Mouse (Mus musculus): Measurements from ENCODE around the gene Glyatl3.

Gene Glyatl3

DNA sequence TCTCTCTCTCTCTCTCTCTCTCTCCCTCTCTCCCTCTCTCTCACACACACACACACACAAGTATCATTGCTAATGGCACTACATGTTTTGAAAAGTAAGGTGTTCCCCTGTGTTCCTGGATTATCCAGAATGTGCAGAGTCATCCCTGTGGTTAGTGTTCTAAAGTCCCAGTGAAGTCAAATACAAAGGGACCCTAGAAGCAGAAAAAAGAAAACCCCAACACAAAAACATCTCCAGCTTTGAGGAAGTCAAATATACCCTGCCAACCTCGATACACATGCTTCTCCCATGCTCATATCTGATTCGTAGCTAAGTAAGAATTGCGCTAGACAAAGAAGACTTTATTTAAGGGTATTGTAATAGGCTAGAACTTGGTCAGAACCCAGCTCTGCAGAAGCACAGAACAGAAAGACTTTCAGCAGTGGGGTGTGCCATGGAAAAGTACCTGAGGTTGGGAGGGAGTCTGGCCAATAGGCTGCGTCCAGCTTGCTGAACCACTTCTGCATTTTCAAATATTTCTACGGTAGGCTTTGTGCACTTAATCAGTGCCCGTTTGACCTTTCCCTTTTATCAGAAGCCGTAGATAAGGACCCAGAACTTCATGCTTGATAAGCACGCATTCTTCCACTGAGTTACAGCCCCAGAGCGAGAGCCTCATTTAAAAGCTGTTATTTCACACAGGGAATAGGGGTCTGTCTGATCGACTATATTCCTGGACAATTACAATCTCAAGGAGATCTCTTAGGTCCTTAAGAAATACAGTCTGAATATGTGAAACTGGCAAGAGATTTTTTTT is 45.0 kb downstream of the Glyatl3 start:
- DNase-seq (ENCODE audit: low spot score in 2 of 2): no peak

DNA sequence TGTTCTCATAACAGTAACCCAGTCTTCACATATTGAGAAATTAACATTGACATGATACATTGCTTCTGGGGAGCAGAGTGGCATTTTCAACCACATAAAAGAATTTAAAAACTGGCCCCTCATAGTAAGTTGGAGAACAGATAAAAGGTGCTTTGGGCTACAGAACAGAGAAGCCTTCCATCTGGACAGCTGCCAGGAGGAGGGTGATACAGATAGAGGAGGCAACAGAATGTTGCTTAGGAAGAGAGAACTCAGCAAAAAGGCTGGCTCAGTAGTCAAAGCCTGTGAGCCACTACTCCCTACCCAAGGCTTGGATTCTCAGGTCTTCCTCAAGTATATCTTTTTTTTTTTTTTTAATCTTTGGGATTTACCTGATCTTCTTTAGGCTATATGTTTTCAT is 59.1 kb downstream of the Glyatl3 start:
- DNase-seq (ENCODE audit: low spot score in 2 of 2): no peak

Data from spleen, postnatal 14 days (tissue).